Mouse (Mus musculus) cortical plate, adult 2 months (tissue): ENCODE measurements around the gene Tmem132e.

ENCODE experiments used
- CTCF ChIP-seq: fragments of 200-500 bp; IDR thresholded peaks from 2 replicates; pipeline ENCODE4 v1.5.1; 2011; ENCODE audit warnings: mild to moderate bottlenecking, control low read depth, low read length; ENCODE audit not compliant: insufficient read depth; ENCODE audit errors: extremely low read depth
- POLR2A ChIP-seq: fragments of 200-500 bp; IDR thresholded peaks from 2 replicates; pipeline ENCODE4 v1.6.1; 2011; ENCODE audit warnings: mild to moderate bottlenecking, low read length, control low read depth; ENCODE audit not compliant: insufficient read depth; ENCODE audit errors: extremely low read depth

- TF ChIP-seq CTCF = peak; percentile 42
- TF ChIP-seq POLR2A = no peak
Observed at GRCm38 (mm10) chr11:82392341-82392740, 3.6 kb downstream of the Tmem132e start.
